Mouse (Mus musculus) embryonic facial prominence, embryonic 11.5 days (tissue): Measurements from ENCODE around the gene Hoxa2. TPM values are rescaled to one million over a fixed set of nuclear protein-coding genes. Genes with fewer than 3 reads are reported as not detected.
A peak's percentile ranks its signal among the peaks of the same experiment; 100 is the strongest.

ENCODE experiments used
- ATAC-seq: fragments of 200-750 bp; cut with Nextera tagmentation; replicated peaks from 2 replicates; pipeline ENCODE4 v1.8.0; 2017; ENCODE audit warnings: low read depth; ENCODE audit not compliant: insufficient number of reproducible peaks, low FRiP score, low TSS enrichment
- DNase-seq: peaks from one replicate; pipeline ENCODE4 v3.0.0-alpha.2; 2015; ENCODE audit warnings: low spot score
- H3K27ac ChIP-seq: fragments of 300-500 bp; sonication (generic); replicated peaks from 2 replicates; pipeline ENCODE4 v1.5.1; 2014; ENCODE audit warnings: mild to moderate bottlenecking, low read depth, low read length, control low read depth
- H3K27me3 ChIP-seq: fragments of 300-500 bp; sonication (generic); 2 replicates; pipeline ENCODE4 v1.6.1; 2014; ENCODE audit warnings: mild to moderate bottlenecking, low read length, moderate library complexity, mixed read lengths; ENCODE audit not compliant: control insufficient read depth, insufficient read depth
- H3K36me3 ChIP-seq: fragments of 300-500 bp; sonication (generic); replicated peaks from 2 replicates; pipeline ENCODE4 v1.6.1; 2014; ENCODE audit warnings: low read depth, mild to moderate bottlenecking, low read length, moderate library complexity, mixed read lengths; ENCODE audit not compliant: control insufficient read depth, insufficient read depth
- H3K4me1 ChIP-seq: fragments of 300-500 bp; sonication (generic); 2 replicates; pipeline ENCODE4 v1.6.1; 2014; ENCODE audit warnings: low read length, mixed read lengths; ENCODE audit not compliant: control insufficient read depth, insufficient read depth
- H3K4me2 ChIP-seq: fragments of 300-500 bp; sonication (generic); 2 replicates; pipeline ENCODE4 v1.6.1; 2014; ENCODE audit warnings: low read depth, mild to moderate bottlenecking, control low read depth, low read length, moderate library complexity
- H3K4me3 ChIP-seq: fragments of 300-500 bp; sonication (generic); 2 replicates; pipeline ENCODE4 v1.5.1; 2014; ENCODE audit warnings: low read depth, low read length, control low read depth
- H3K9ac ChIP-seq: fragments of 300-500 bp; sonication (generic); replicated peaks from 2 replicates; pipeline ENCODE4 v1.6.1; 2014; ENCODE audit warnings: mild to moderate bottlenecking, control low read depth, low read length
- H3K9me3 ChIP-seq: fragments of 300-500 bp; sonication (generic); replicated peaks from 2 replicates; pipeline ENCODE4 v1.6.1; 2016; ENCODE audit warnings: mild to moderate bottlenecking, low read length, inconsistent platforms, mixed read lengths; ENCODE audit not compliant: control insufficient read depth
- WGBS: fragments of 180-500 bp; shearing (Covaris S2); extraction: QIAGEN DNeasy Blood & Tissue Kit; methylation state at CpG from one replicate; pipeline ENCODE4 v1.1.7; 2014; 5-methylcytosine and 5-hydroxymethylcytosine counted together
- polyA plus RNA-seq: library from polyadenylated mRNA; unstranded; fragments of >200 nt; fragmentation: Nextera tagmentation; extraction: Ambion mirVana; gene quantifications from 2 replicates; pipeline ENCODE4 v1.2.1, GENCODE M21; 2014

Hoxa2 gene
- polyA plus RNA-seq, 1 experiment from 2014 or later, result 24.1 TPM

- Histone ChIP-seq H3K9ac (no peak within 1 kb of the TSS; the same call in 1 of the 2 replicates), H3K9me3 (no peaks in the 10 kb centered on the region), H3K27ac (no peak within 1 kb of the TSS), H3K4me2 (peak within 1 kb of the TSS; percentile 39), H3K4me1 (no peaks in the 10 kb centered on the region; the same call in 1 of the 2 replicates), H3K27me3 (peaks cover 95% of the 10 kb centered on the region), H3K36me3 (no peaks in the 10 kb centered on the region), H3K4me3 (peak within 1 kb of the TSS; percentile 19; the same call in 1 of the 2 replicates)
- WGBS, result under 1% methylated on average over 65 of the region's 65 CpGs
- ATAC-seq (no peak), DNase-seq (peak; percentile 64)
These were observed 39.6 kb upstream of the Hoxa2 start, which contains the start of gene Hoxa5 for GRCm38 (mm10) chr6:52204050-52204752. Hoxa5 (minus strand) TSS chr6:52204587.

GRCm38 (mm10) chr6:52203371-52204049, 38.9 kb upstream of the Hoxa2 start:
- no peak for DNase-seq
- ATAC-seq, result no peak
- H3K9me3 ChIP-seq, result no peaks in the 10 kb centered on the region
- H3K4me3 ChIP-seq, result peak overlapping the region; percentile 19; the same call in 1 of the 2 replicates
- WGBS, result under 1% methylated on average over 43 of the region's 46 CpGs
- H3K27ac ChIP-seq, result no peak overlapping the region
- peaks cover 94% of the 10 kb centered on the region for H3K27me3 ChIP-seq
- H3K9ac ChIP-seq, result no peak overlapping the region; the same call in 1 of the 2 replicates
- H3K36me3 ChIP-seq, result no peaks in the 10 kb centered on the region
- no peaks in the 10 kb centered on the region; the same call in 1 of the 2 replicates for H3K4me1 ChIP-seq
- H3K4me2 ChIP-seq, result peak overlapping the region; percentile 39

DNA sequence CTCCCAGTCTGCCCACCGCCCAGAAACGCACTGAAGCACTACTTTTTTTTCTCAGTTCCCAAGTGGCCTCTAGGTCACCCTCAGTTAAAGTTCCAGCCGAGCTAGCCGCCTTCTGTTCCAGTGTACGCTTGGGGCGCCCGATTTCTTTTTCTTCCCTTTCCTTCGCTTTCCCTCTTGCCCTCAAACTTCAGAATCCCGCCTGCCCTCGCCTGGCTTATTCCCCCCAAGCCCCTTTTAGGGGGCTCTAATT, 38.4 kb upstream of the Hoxa2 start:
- peak overlapping the region; percentile 19; the same call in 1 of the 2 replicates for H3K4me3 ChIP-seq
- no peak for DNase-seq
- H3K27ac ChIP-seq, result no peak overlapping the region
- no peak for ATAC-seq
- no peaks in the 10 kb centered on the region for H3K9me3 ChIP-seq
- under 1% methylated on average over 10 of the region's 10 CpGs for WGBS
- no peaks in the 10 kb centered on the region; the same call in 1 of the 2 replicates for H3K4me1 ChIP-seq
- peaks cover 95% of the 10 kb centered on the region for H3K27me3 ChIP-seq
- H3K9ac ChIP-seq, result no peak overlapping the region
- no peak overlapping the region for H3K4me2 ChIP-seq
- no peaks in the 10 kb centered on the region for H3K36me3 ChIP-seq

DNA sequence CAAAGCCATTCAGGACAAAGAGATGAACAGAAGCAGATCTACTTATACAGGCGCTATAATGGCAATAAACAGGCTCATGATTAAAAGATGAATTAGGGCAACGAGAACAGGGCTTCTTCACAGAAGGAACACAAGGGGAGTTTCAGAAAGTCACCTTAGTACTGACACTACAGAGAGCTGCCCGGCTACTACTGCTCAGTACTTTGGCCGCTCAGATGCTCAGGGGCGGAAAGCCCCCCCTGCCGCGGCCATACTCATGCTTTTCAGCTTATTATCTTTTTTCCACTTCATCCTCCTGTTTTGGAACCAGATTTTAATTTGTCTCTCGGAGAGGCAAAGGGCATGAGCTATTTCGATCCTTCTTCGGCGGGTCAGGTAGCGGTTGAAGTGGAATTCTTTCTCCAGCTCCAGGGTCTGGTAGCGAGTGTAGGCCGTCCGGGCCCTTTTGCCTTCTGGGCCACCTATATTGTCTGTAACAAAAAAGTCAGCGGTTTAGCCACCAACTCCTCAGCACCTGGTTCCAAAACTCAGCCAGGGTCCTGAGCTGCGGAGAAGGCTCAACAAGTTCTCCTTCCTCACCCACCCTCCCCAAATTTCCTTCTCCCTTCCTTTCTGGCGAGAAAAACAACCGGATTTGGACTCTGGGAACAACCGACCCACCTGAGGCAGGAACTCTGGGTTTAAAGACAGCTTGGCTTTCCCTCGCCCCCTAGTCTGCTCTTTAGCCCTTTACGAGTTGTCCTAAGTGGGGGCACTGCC, 37.9 kb upstream of the Hoxa2 start:
- Histone ChIP-seq H3K4me2 (no peak overlapping the region), H3K9ac (no peak overlapping the region), H3K36me3 (no peaks in the 10 kb centered on the region), H3K27ac (no peak overlapping the region), H3K4me1 (no peaks in the 10 kb centered on the region; the same call in 1 of the 2 replicates), H3K4me3 (peak overlapping the region; percentile 15; the same call in 1 of the 2 replicates), H3K9me3 (no peaks in the 10 kb centered on the region), H3K27me3 (peaks cover 94% of the 10 kb centered on the region)
- DNase-seq (no peak), ATAC-seq (no peak)
- 2% methylated on average over 22 of the region's 22 CpGs for WGBS

GRCm38 (mm10) chr6:52201269-52201668, 36.6 kb upstream of the Hoxa2 start:
- Histone ChIP-seq H3K9me3 (no peaks in the 10 kb centered on the region), H3K27me3 (peaks cover 93% of the 10 kb centered on the region), H3K27ac (no peak overlapping the region), H3K4me1 (no peaks in the 10 kb centered on the region; the same call in 1 of the 2 replicates), H3K4me2 (no peak overlapping the region; the same call in 1 of the 2 replicates), H3K36me3 (no peaks in the 10 kb centered on the region), H3K4me3 (no peak overlapping the region), H3K9ac (no peak overlapping the region)
- ATAC-seq, result no peak
- WGBS, result 5% methylated on average over 1 of the region's 1 CpGs
- no peak for DNase-seq

DNA sequence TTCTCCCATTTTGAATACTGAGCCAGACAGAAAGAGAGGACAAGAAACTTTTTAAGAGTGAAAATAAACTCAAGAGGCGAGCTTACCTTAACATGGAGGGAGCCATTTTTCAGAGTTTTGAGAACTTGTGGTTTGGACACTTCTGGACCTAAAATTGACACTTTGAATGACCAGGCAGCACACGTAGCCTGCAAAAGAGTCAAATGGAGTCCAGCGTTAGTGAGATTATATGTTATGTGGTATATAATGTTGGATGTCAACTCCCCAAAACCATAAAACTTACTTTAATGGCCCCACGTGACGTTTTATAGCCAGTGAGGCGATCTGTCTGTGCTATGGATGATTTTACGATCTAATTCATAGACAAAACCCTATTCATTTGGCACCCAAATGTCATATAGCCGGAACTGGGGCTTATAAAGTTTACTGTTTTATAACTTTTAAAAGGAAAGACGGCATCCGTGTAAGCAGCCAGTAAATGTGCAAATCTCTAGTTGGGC, 36.2 kb upstream of the Hoxa2 start:
- no peaks in the 10 kb centered on the region for H3K9me3 ChIP-seq
- no peak for ATAC-seq
- H3K4me3 ChIP-seq, result no peak overlapping the region
- no peaks in the 10 kb centered on the region; the same call in 1 of the 2 replicates for H3K4me1 ChIP-seq
- peaks cover 93% of the 10 kb centered on the region for H3K27me3 ChIP-seq
- 5% methylated on average over 10 of the region's 10 CpGs for WGBS
- no peak overlapping the region for H3K9ac ChIP-seq
- H3K27ac ChIP-seq, result no peak overlapping the region
- no peak overlapping the region for H3K4me2 ChIP-seq
- no peaks in the 10 kb centered on the region for H3K36me3 ChIP-seq
- no peak for DNase-seq

GRCm38 (mm10) chr6:52200073-52200750, 35.6 kb upstream of the Hoxa2 start:
- peaks cover 91% of the 10 kb centered on the region for H3K27me3 ChIP-seq
- no peaks in the 10 kb centered on the region for H3K36me3 ChIP-seq
- WGBS, result 1% methylated on average over 30 of the region's 30 CpGs
- DNase-seq (no peak), ATAC-seq (no peak)
- H3K9me3 ChIP-seq, result no peaks in the 10 kb centered on the region
- H3K27ac ChIP-seq, result no peak overlapping the region
- H3K4me1 ChIP-seq, result no peaks in the 10 kb centered on the region; the same call in 1 of the 2 replicates
- no peak overlapping the region for H3K4me2 ChIP-seq
- no peak overlapping the region for H3K4me3 ChIP-seq
- no peak overlapping the region for H3K9ac ChIP-seq
